Mouse (Mus musculus) MEL (cell line): ENCODE data around the gene Ebp.

Experiments
- CTCF ChIP-seq, 3 experiments: IDR thresholded peaks in 2 of 3; conservative IDR thresholded peaks in 1 of 3; 2 replicates each; pipeline ENCODE4 v1.5.1; 2011 to 2012; ENCODE audit warnings: low read length in 3 of 3, low read depth in 2 of 3, mild to moderate bottlenecking in 2 of 3, improper control_type of control experiment in 1 of 3, inconsistent platforms in 1 of 3, mixed read lengths in 1 of 3, moderate library complexity in 1 of 3; ENCODE audit not compliant: control insufficient read depth in 1 of 3, insufficient read depth in 1 of 3, poor library complexity in 1 of 3, severe bottlenecking in 1 of 3
- GATA1 ChIP-seq: IDR thresholded peaks from 2 replicates; pipeline ENCODE4 v1.6.1; 2011; ENCODE audit warnings: low read depth, low read length, improper control_type of control experiment
- MAX ChIP-seq: IDR thresholded peaks from 2 replicates; pipeline ENCODE4 v1.6.1; 2011; ENCODE audit warnings: low read length, improper control_type of control experiment
- NELFE ChIP-seq: IDR thresholded peaks from 2 replicates; pipeline ENCODE4 v1.6.1; 2011; ENCODE audit warnings: low read depth, low read length, improper control_type of control experiment
- POLR2A ChIP-seq, 2 experiments: IDR thresholded peaks; 2 replicates each; pipeline ENCODE4 v1.6.1; 2011 to 2012; ENCODE audit warnings: low read length in 2 of 2, mild to moderate bottlenecking in 2 of 2, control low read depth in 1 of 2, improper control_type of control experiment in 1 of 2, low read depth in 1 of 2, moderate library complexity in 1 of 2; ENCODE audit not compliant: control insufficient read depth in 1 of 2, insufficient read depth in 1 of 2, poor library complexity in 1 of 2
- TAL1 ChIP-seq: IDR thresholded peaks from 2 replicates; pipeline ENCODE4 v1.6.1; 2012; ENCODE audit warnings: mild to moderate bottlenecking, inconsistent platforms, low read length, moderate library complexity, mixed read lengths
- USF2 ChIP-seq, 2 experiments: IDR thresholded peaks; 2 replicates each; pipeline ENCODE4 v1.6.1; 2011 to 2012; ENCODE audit warnings: improper control_type of control experiment in 2 of 2, low read length in 2 of 2, borderline replicate concordance in 1 of 2, inconsistent platforms in 1 of 2, low read depth in 1 of 2, mild to moderate bottlenecking in 1 of 2; ENCODE audit not compliant: insufficient read depth in 1 of 2
- ZKSCAN1 ChIP-seq: IDR thresholded peaks from 2 replicates; pipeline ENCODE4 v1.6.1; 2012; ENCODE audit warnings: low read depth, mild to moderate bottlenecking, inconsistent platforms, low read length, improper control_type of control experiment, moderate library complexity
- ZMIZ1 ChIP-seq: IDR thresholded peaks from 2 replicates; pipeline ENCODE4 v1.6.1; 2012; ENCODE audit warnings: low read depth, mild to moderate bottlenecking, inconsistent platforms, low read length, improper control_type of control experiment, moderate library complexity

DNA sequence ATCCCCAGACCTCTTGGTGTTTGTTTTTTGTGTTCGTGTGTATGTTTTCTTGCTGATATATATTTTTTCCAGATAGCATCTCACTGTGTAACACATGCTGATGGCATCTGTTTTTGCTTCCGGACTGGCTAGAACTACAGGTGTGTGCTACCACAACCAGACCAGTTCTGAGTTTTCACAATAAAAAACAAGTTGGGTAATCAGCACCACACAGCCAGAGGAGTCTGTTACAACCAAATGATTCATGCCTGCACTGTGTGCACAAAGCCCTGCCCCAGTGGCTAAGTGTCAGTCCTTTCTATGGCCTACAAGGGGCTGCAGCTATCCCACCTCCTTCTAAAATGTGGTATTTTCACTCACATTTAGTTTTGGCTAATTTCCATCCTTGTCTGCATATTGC is 43.4 kb upstream of the Ebp start:
- TF ChIP-seq ZKSCAN1 = no peak
- TF ChIP-seq CTCF (IDR thresholded peaks at IDR 0.05 in 2 of 3, conservative IDR thresholded peaks at IDR 0.05 in 1 of 3; ENCODE audit: control insufficient read depth in 1 of 3, insufficient read depth in 1 of 3, low read depth in 2 of 3, low read length in 3 of 3, poor library complexity in 1 of 3, severe bottlenecking in 1 of 3) = no peak
- TF ChIP-seq GATA1 = no peak
- TF ChIP-seq POLR2A (IDR thresholded peaks at IDR 0.05; ENCODE audit: control insufficient read depth in 1 of 2, insufficient read depth in 1 of 2, low read depth in 1 of 2, low read length in 2 of 2, poor library complexity in 1 of 2) = no peak
- TF ChIP-seq NELFE = no peak
- TF ChIP-seq USF2 (IDR thresholded peaks at IDR 0.05; ENCODE audit: borderline replicate concordance in 1 of 2, insufficient read depth in 1 of 2, low read depth in 1 of 2, low read length in 2 of 2) = no peak
- TF ChIP-seq ZMIZ1 = no peak
- TF ChIP-seq TAL1 = no peak
- no peak for TF ChIP-seq MAX
